Mouse (Mus musculus) brain, embryonic 14.5 days (tissue): ENCODE measurements around the gene Morf4l2.

Experiments used
- CTCF ChIP-seq: fragments of 200-500 bp; IDR thresholded peaks from 2 replicates; pipeline ENCODE4 v1.5.1; 2012; ENCODE audit warnings: inconsistent platforms, mild to moderate bottlenecking, moderate library complexity, borderline replicate concordance; ENCODE audit not compliant: insufficient read depth, insufficient read length; ENCODE audit errors: extremely low read depth
- POLR2A ChIP-seq: fragments of 200-500 bp; IDR thresholded peaks from 2 replicates; pipeline ENCODE4 v1.6.1; 2012; ENCODE audit warnings: mild to moderate bottlenecking, inconsistent platforms, borderline replicate concordance; ENCODE audit not compliant: poor library complexity, insufficient read depth, insufficient read length, severe bottlenecking; ENCODE audit errors: extremely low read depth

- no peak for TF ChIP-seq POLR2A
- TF ChIP-seq CTCF: no peak
Measured at GRCm38 (mm10) chrX:136778046-136778445, 34.6 kb upstream of the Morf4l2 start.
